Mouse (Mus musculus) thymus, adult 2 months (tissue): ENCODE results near the gene Clmp. TPM values are rescaled to one million over a fixed set of nuclear protein-coding genes. Genes with fewer than 3 reads are reported as not detected.

ENCODE experiments used
- DNase-seq: peaks from one replicate; pipeline ENCODE4 v3.0.0; 2021
- H3K27ac ChIP-seq: fragments of 200-500 bp; 2 replicates; pipeline ENCODE4 v1.5.1; 2012; ENCODE audit warnings: low read length, control low read depth; ENCODE audit not compliant: control insufficient read depth, insufficient read depth
- H3K27me3 ChIP-seq: fragments of 200-500 bp; 2 replicates; pipeline ENCODE4 v1.6.1; 2012; ENCODE audit warnings: mild to moderate bottlenecking, low read length, moderate library complexity, mixed read lengths; ENCODE audit not compliant: control insufficient read depth, insufficient read depth
- H3K36me3 ChIP-seq: fragments of 200-500 bp; 2 replicates; pipeline ENCODE4 v1.6.1; 2012; ENCODE audit warnings: mild to moderate bottlenecking, low read length, moderate library complexity; ENCODE audit not compliant: control insufficient read depth, insufficient read depth
- H3K4me1 ChIP-seq: fragments of 200-500 bp; replicated peaks from 2 replicates; pipeline ENCODE4 v1.6.1; 2012; ENCODE audit warnings: low read length; ENCODE audit not compliant: control insufficient read depth, insufficient read depth
- H3K4me3 ChIP-seq: fragments of 200-500 bp; 2 replicates; pipeline ENCODE4 v1.5.1; 2012; ENCODE audit warnings: mild to moderate bottlenecking, low read length, control low read depth, moderate library complexity; ENCODE audit not compliant: control insufficient read depth, insufficient read depth
- CTCF ChIP-seq: fragments of 200-500 bp; IDR thresholded peaks from 2 replicates; pipeline ENCODE4 v1.5.1; 2012; ENCODE audit warnings: mild to moderate bottlenecking, control low read depth, low read length, moderate library complexity, borderline replicate concordance; ENCODE audit not compliant: control insufficient read depth, poor library complexity, insufficient read depth; ENCODE audit errors: extremely low read depth
- POLR2A ChIP-seq: fragments of 200-500 bp; IDR thresholded peaks from 2 replicates; pipeline ENCODE4 v1.6.1; 2012; ENCODE audit warnings: mild to moderate bottlenecking, low read length, control low read depth, moderate library complexity; ENCODE audit not compliant: control insufficient read depth, poor library complexity, insufficient read depth; ENCODE audit errors: extremely low read depth
- WGBS: fragments of 180-500 bp; shearing (Covaris S2); methylation state at CpG from one replicate; pipeline ENCODE4 v1.1.7; 2018; 5-methylcytosine and 5-hydroxymethylcytosine counted together
- polyA plus RNA-seq: library from polyadenylated mRNA; depleted of rRNA; stranded (reverse); fragments of >200 nt; gene quantifications from 2 replicates; pipeline ENCODE4 v1.2.3, GENCODE M21; 2012

Gene Clmp
- polyA plus RNA-seq, 1 experiment, result 1.1 TPM

DNA sequence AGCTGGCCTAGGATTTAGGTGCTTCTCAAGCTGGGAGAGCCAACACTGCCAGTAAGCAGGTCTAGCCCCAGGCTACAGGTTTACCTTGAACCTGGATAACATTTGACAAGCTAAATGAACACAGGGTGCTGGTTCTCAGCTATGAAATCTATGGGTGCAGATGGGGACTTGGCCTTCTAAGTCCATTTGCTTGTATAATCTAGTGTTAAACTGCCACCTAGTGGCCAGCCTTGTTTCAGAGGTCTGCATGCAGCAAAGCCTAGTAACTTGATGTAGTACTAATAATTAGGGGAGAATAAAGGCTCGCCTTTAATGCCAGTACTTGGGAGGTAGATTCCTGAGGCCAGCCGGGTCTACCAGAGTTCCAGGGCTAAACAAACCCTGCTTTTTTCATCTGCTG, 119.5 kb downstream of the Clmp start:
- Histone ChIP-seq H3K27me3 (no peaks in the 10 kb centered on the region), H3K4me3 (no peak overlapping the region), H3K36me3 (peaks cover 46% of the 10 kb centered on the region), H3K27ac (no peak overlapping the region), H3K4me1 (no peaks in the 10 kb centered on the region)
- peak; percentile 75 for DNase-seq
- 76% methylated on average over 2 of the region's 2 CpGs for WGBS
- TF ChIP-seq POLR2A (no peak), CTCF (no peak)

GRCm38 (mm10) chr9:40806440-40807288, 120.9 kb downstream of the Clmp start:
- no peak overlapping the region for H3K27ac ChIP-seq
- peaks cover 46% of the 10 kb centered on the region for H3K36me3 ChIP-seq
- TF ChIP-seq POLR2A, result no peak
- DNase-seq, result peak; percentile 8
- no peak overlapping the region for H3K4me3 ChIP-seq
- no peaks in the 10 kb centered on the region for H3K4me1 ChIP-seq
- WGBS, result 72% methylated on average over 5 of the region's 5 CpGs
- no peaks in the 10 kb centered on the region for H3K27me3 ChIP-seq

DNA sequence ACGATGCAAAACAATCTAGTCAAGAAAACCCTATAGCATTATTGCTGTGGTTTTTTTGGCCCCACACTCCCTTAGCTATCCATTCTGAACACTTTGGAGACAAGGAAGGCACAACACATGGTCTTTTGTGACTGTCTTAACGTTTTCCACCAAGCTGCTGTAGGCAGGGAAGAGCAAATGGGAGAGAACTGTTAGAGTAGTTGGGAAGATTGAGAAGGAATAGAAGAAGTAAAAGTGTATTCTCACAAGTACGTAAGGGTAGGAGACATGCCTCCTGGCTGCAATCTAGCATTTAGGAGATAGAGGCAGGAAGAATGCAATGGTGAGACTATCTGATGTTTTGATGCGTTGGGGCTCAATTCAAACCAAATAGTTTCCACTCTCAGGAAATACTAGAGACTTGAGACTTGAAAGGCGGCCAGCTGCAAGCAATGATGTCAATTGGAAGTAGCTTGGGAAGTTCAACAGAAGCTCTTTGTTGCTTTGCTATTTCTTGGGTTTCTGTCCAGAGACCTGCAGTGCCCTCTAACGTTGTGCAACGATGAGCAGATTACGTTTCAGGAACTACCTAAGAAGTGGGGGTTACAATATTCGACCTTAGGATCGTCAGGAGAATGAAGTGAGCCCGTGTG, 121.6 kb downstream of the Clmp start:
- no peak overlapping the region for H3K4me3 ChIP-seq
- TF ChIP-seq CTCF (no peak), POLR2A (no peak)
- WGBS, result 54% methylated on average over 11 of the region's 11 CpGs
- no peaks in the 10 kb centered on the region for H3K27me3 ChIP-seq
- no peak overlapping the region for H3K27ac ChIP-seq
- peaks cover 44% of the 10 kb centered on the region for H3K36me3 ChIP-seq
- no peak for DNase-seq
- H3K4me1 ChIP-seq, result no peaks in the 10 kb centered on the region

DNA sequence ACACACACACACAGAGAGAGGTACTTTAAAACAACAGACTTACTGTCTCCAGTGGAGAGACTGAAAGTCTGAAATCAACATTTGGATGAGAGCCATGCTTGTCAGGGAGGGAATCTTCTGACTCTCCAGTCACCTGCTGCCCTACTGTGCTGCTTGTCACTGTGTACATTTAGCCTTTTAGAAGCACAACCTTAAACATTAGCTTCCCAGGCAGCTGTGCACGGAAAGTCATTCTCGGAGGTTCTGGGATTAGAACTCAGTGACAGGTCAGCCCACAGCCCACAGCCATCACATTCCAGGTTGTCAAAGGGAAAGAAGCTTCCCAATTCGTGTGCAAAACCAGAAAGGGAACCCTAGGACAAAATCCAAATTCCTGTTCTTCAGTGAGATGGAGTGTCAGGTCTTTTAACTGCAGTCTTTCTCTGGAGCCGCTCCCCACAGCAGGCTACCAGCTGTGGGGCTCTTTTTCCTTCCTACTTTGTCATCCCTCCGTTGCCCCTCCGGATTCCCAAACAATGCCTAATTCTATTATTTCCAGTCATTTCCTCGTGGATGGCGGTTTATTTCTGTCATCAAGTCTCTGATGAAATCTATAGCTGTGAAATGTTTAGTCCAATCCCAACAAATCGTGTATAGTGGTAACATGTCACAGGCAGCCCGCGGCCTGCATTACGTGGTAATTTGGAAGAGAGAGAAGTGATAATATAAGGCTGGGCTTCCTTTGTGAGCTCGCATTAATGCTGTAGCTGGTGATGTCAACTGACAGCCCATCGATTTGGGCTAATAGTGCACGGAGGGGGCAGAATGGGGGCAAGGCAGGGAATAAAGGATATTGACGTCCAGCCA, 122.5 kb downstream of the Clmp start:
- H3K36me3 ChIP-seq, result peaks cover 39% of the 10 kb centered on the region
- H3K4me1 ChIP-seq, result no peaks in the 10 kb centered on the region
- H3K27ac ChIP-seq, result no peak overlapping the region
- 86% methylated on average over 16 of the region's 16 CpGs for WGBS
- no peaks in the 10 kb centered on the region for H3K27me3 ChIP-seq
- DNase-seq, result no peak
- no peak overlapping the region for H3K4me3 ChIP-seq
- no peak for TF ChIP-seq CTCF
- TF ChIP-seq POLR2A, result no peak

DNA sequence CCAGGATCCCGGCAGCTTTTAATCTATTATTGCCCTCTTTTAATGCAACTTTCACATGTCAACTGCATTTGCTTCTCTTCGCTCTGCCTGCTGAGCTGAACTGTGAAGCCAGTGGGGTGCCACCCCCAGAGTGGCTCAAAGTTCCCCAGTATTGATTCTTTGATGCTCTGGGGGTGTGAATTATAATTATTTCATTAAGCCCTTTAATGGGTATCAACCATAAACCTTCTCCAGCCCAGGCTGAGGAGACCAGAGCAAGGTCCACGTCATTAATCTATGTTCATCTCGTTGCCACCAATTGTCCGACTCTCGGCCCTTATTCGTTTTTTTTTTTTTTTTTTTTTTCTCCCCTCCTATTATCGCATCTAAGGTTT, 123.1 kb downstream of the Clmp start:
- WGBS, result 95% methylated on average over 8 of the region's 8 CpGs
- Histone ChIP-seq H3K27me3 (no peaks in the 10 kb centered on the region), H3K27ac (no peak overlapping the region), H3K4me3 (no peak overlapping the region), H3K4me1 (0 out of 2 replicates have a peak, but pooled peaks cover 2% of the 10 kb centered on the region), H3K36me3 (peaks cover 33% of the 10 kb centered on the region)
- DNase-seq, result no peak
- TF ChIP-seq POLR2A, result no peak
- no peak for TF ChIP-seq CTCF

GRCm38 (mm10) chr9:40811860-40812259, 126.1 kb downstream of the Clmp start:
- no peak overlapping the region for H3K27ac ChIP-seq
- TF ChIP-seq CTCF, result no peak
- no peak for TF ChIP-seq POLR2A
- peak; percentile 32 for DNase-seq
- WGBS, result 90% methylated on average over 2 of the region's 2 CpGs
- H3K27me3 ChIP-seq, result no peaks in the 10 kb centered on the region
- H3K4me3 ChIP-seq, result no peak overlapping the region
- 0 out of 2 replicates have a peak, but pooled peaks cover 2% of the 10 kb centered on the region for H3K4me1 ChIP-seq
- peaks cover 6% of the 10 kb centered on the region; the same call in 1 of the 2 replicates for H3K36me3 ChIP-seq
